Mouse (Mus musculus) small intestine, adult 2 months (tissue): Measurements from ENCODE around the gene Usp16. TPM values are rescaled to one million over a fixed set of nuclear protein-coding genes. Genes with fewer than 3 reads are reported as not detected.

ENCODE experiments used
- H3K27ac ChIP-seq: fragments of 200-500 bp; 2 replicates; pipeline ENCODE4 v1.5.1; 2012; ENCODE audit warnings: low read depth, low read length, control low read depth, inconsistent platforms; ENCODE audit not compliant: insufficient read depth
- H3K27me3 ChIP-seq: fragments of 200-500 bp; 2 replicates; pipeline ENCODE4 v1.6.1; 2012; ENCODE audit warnings: mild to moderate bottlenecking, moderate library complexity, low read length, inconsistent platforms; ENCODE audit not compliant: control insufficient read depth, insufficient read depth
- H3K36me3 ChIP-seq: fragments of 200-500 bp; 2 replicates; pipeline ENCODE4 v1.6.1; 2012; ENCODE audit warnings: mild to moderate bottlenecking, low read length, control low read depth, inconsistent platforms; ENCODE audit not compliant: control insufficient read depth, insufficient read depth
- H3K4me1 ChIP-seq: fragments of 200-500 bp; 2 replicates; pipeline ENCODE4 v1.6.1; 2012; ENCODE audit warnings: low read length, inconsistent platforms, mixed read lengths; ENCODE audit not compliant: control insufficient read depth, insufficient read depth, insufficient read length
- H3K4me3 ChIP-seq: fragments of 200-500 bp; 2 replicates; pipeline ENCODE4 v1.5.1; 2012; ENCODE audit warnings: low read depth, mild to moderate bottlenecking, control low read depth, inconsistent platforms, low read length, moderate library complexity
- CTCF ChIP-seq: fragments of 200-500 bp; IDR thresholded peaks from 2 replicates; pipeline ENCODE4 v1.5.1; 2012; ENCODE audit warnings: low read depth, mild to moderate bottlenecking, control low read depth, inconsistent platforms, low read length, moderate library complexity, mixed read lengths; ENCODE audit not compliant: insufficient replicate concordance, insufficient read length; ENCODE audit errors: extremely low read depth
- POLR2A ChIP-seq: fragments of 200-500 bp; IDR thresholded peaks from 2 replicates; pipeline ENCODE4 v1.6.1; 2012; ENCODE audit warnings: low read depth, mild to moderate bottlenecking, control low read depth, inconsistent platforms, low read length, moderate library complexity
- WGBS: fragments of 180-500 bp; shearing (Covaris S2); methylation state at CpG from one replicate; pipeline ENCODE4 v1.1.7; 2018; 5-methylcytosine and 5-hydroxymethylcytosine counted together
- polyA plus RNA-seq: library from polyadenylated mRNA; depleted of rRNA; stranded (reverse); fragments of >200 nt; gene quantifications from 2 replicates; pipeline ENCODE4 v1.2.3, GENCODE M21; 2012

Usp16 gene
- polyA plus RNA-seq, 1 experiment = 10.0 TPM

GRCm38 (mm10) chr16:87435411-87436205 is 18.9 kb upstream of the Usp16 start:
- Histone ChIP-seq H3K4me3 (no peak overlapping the region), H3K36me3 (peaks cover 10% of the 10 kb centered on the region), H3K27me3 (no peaks in the 10 kb centered on the region), H3K4me1 (peaks cover 12% of the 10 kb centered on the region), H3K27ac (peak overlapping the region; percentile 93)
- TF ChIP-seq CTCF (no peak), POLR2A (no peak)
- WGBS = 69% methylated on average over 13 of the region's 13 CpGs

DNA sequence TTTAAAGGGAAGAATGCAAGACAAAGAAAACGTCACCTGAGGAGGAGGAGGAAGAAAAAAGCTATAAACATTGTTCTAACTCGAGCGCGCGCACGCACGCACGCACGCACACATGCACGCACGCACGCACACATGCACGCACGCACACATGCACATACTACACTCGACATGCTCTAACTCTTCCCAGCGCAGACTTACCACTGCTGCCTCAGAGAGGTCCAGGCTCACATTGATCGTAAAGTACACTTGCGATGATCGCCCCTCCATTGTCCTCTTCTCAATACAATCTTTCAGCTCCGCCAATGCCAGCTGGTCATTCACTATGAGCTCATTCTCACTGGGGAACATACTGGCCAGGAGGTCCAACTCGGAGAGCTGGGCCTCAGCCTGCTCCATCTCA is 17.4 kb upstream of the Usp16 start:
- peaks cover 22% of the 10 kb centered on the region for H3K4me1 ChIP-seq

DNA sequence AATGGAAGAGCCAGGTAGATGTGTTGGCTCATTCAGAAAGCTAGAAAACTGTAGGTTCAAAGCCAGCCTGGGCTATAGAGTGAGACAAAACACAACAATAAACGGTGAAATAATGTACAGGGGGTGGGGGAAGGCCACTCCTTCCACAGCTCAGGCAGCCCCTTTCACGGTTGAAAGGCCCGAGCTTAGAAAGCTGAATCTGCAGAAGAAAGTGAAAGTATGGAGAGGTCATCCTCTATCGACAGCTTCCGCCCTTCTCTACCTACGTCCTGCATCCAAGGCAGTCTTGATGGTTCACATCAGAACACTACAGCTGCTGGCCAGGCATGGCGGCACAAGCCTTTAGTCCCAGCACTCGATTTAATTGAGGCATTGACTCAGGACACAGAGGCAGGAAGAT is 15.8 kb upstream of the Usp16 start:
- Histone ChIP-seq H3K27me3 (no peaks in the 10 kb centered on the region), H3K27ac (0 out of 2 replicates have a peak overlapping the region, but pooled peaks have one; percentile 2), H3K4me1 (peaks cover 29% of the 10 kb centered on the region), H3K36me3 (peaks cover 10% of the 10 kb centered on the region), H3K4me3 (peak overlapping the region; percentile 22)
- WGBS = 76% methylated on average over 8 of the region's 8 CpGs
- no peak for TF ChIP-seq CTCF
- TF ChIP-seq POLR2A = no peak

More for the DNA sequence above, 17.4 kb upstream of the Usp16 start:
- Histone ChIP-seq H3K4me3 (no peak overlapping the region), H3K27me3 (no peaks in the 10 kb centered on the region), H3K27ac (no peak overlapping the region), H3K36me3 (peaks cover 10% of the 10 kb centered on the region)
- no peak for TF ChIP-seq POLR2A
- TF ChIP-seq CTCF = no peak
- 96% methylated on average over 21 of the region's 21 CpGs for WGBS

GRCm38 (mm10) chr16:87440184-87440686 is 14.3 kb upstream of the Usp16 start, which contains the start of gene Rwdd2b:
Gene Rwdd2b, minus strand, starts transcription at chr16:87440573.
- H3K27ac ChIP-seq = peak within 1 kb of the TSS; percentile 95
- H3K4me1 ChIP-seq = peaks cover 31% of the 10 kb centered on the region
- TF ChIP-seq CTCF (no peak), POLR2A (peak; percentile 85; the same call in 1 of the 2 replicates)
- H3K4me3 ChIP-seq = peak within 1 kb of the TSS; percentile 73
- WGBS = under 1% methylated on average over 38 of the region's 38 CpGs
- peaks cover 8% of the 10 kb centered on the region for H3K36me3 ChIP-seq
- H3K27me3 ChIP-seq = no peaks in the 10 kb centered on the region

GRCm38 (mm10) chr16:87441089-87441488 is 13.4 kb upstream of the Usp16 start:
- peaks cover 23% of the 10 kb centered on the region for H3K4me1 ChIP-seq
- peak overlapping the region; percentile 95 for H3K27ac ChIP-seq
- peak; percentile 40; the same call in 1 of the 2 replicates for TF ChIP-seq CTCF
- TF ChIP-seq POLR2A = no peak
- 7% methylated on average over 9 of the region's 9 CpGs for WGBS
- no peaks in the 10 kb centered on the region for H3K27me3 ChIP-seq
- peaks cover 6% of the 10 kb centered on the region for H3K36me3 ChIP-seq
- peak overlapping the region; percentile 73 for H3K4me3 ChIP-seq

DNA sequence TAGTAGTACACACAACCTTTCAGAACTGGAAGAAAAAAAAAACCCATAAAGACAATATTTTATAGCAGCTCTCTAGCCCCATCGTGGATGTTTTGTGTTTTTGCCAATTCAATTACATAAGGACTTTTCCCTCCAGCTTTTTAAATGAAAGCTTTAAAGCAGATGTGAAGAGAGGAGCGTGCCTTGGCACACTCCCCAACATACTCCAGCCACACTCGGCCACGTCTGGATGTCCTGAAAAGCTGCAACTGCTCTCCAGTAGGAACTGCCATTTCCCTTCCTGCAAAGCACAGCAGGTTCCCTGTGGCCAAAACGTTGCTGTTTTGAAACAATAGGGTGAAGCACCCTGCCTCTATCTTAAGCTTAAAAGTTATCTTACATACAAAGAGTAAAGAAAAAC is 12.2 kb upstream of the Usp16 start:
- no peak overlapping the region for H3K4me3 ChIP-seq
- H3K4me1 ChIP-seq = peaks cover 22% of the 10 kb centered on the region
- no peaks in the 10 kb centered on the region for H3K36me3 ChIP-seq
- H3K27me3 ChIP-seq = no peaks in the 10 kb centered on the region
- 16% methylated on average over 5 of the region's 5 CpGs for WGBS
- TF ChIP-seq CTCF = no peak
- TF ChIP-seq POLR2A = no peak
- 0 out of 2 replicates have a peak overlapping the region, but pooled peaks have one; percentile 31 for H3K27ac ChIP-seq

- peaks cover 22% of the 10 kb centered on the region for H3K4me1 ChIP-seq
- no peaks in the 10 kb centered on the region for H3K27me3 ChIP-seq
- no peak overlapping the region for H3K4me3 ChIP-seq
- H3K27ac ChIP-seq = peak overlapping the region; percentile 74; the same call in 1 of the 2 replicates
- no peak for TF ChIP-seq CTCF
- no peak for TF ChIP-seq POLR2A
- H3K36me3 ChIP-seq = no peaks in the 10 kb centered on the region
These were observed 11.3 kb upstream of the Usp16 start for GRCm38 (mm10) chr16:87443245-87443644.
